Mouse (Mus musculus) forebrain, embryonic 15.5 days (tissue): ENCODE measurements around the gene Sult2b1. TPM values are rescaled to one million over a fixed set of nuclear protein-coding genes. Genes with fewer than 3 reads are reported as not detected.

Source experiments
- ATAC-seq: fragments of 200-750 bp; cut with Nextera tagmentation; replicated peaks from 2 replicates; pipeline ENCODE4 v1.8.0; 2017; ENCODE audit warnings: mild to moderate bottlenecking, moderate TSS enrichment, moderate library complexity
- H3K27ac ChIP-seq: fragments of 300-500 bp; sonication (generic); replicated peaks from 2 replicates; pipeline ENCODE4 v1.5.1; 2015; ENCODE audit warnings: mild to moderate bottlenecking, inconsistent platforms
- H3K27me3 ChIP-seq: fragments of 300-500 bp; sonication (generic); 2 replicates; pipeline ENCODE4 v1.6.1; 2015; ENCODE audit warnings: inconsistent platforms
- H3K36me3 ChIP-seq: fragments of 300-500 bp; sonication (generic); 2 replicates; pipeline ENCODE4 v1.6.1; 2015; ENCODE audit warnings: mild to moderate bottlenecking, inconsistent platforms
- H3K4me1 ChIP-seq: fragments of 300-500 bp; sonication (generic); 2 replicates; pipeline ENCODE4 v1.6.1; 2015; ENCODE audit warnings: inconsistent platforms
- H3K4me2 ChIP-seq: fragments of 300-500 bp; sonication (generic); replicated peaks from 2 replicates; pipeline ENCODE4 v1.6.1; 2015; ENCODE audit warnings: mild to moderate bottlenecking, inconsistent platforms
- H3K4me3 ChIP-seq: fragments of 300-500 bp; sonication (generic); 2 replicates; pipeline ENCODE4 v1.5.1; 2015; ENCODE audit warnings: mild to moderate bottlenecking, inconsistent platforms
- H3K9ac ChIP-seq: fragments of 300-500 bp; sonication (generic); replicated peaks from 2 replicates; pipeline ENCODE4 v1.6.1; 2015; ENCODE audit warnings: mild to moderate bottlenecking, inconsistent platforms
- H3K9me3 ChIP-seq: fragments of 300-500 bp; sonication (generic); 2 replicates; pipeline ENCODE4 v1.6.1; 2016; ENCODE audit warnings: inconsistent platforms
- WGBS: fragments of 180-500 bp; shearing (Covaris S2); methylation state at CpG from one replicate; pipeline ENCODE4 v1.1.7; 2015; ENCODE audit warnings: mixed read lengths; 5-methylcytosine and 5-hydroxymethylcytosine counted together
- polyA plus RNA-seq: library from polyadenylated mRNA; unstranded; fragments of >200 nt; fragmentation: Nextera tagmentation; extraction: Ambion mirVana; gene quantifications from 2 replicates; pipeline ENCODE4 v1.2.1, GENCODE M21; 2015

The Sult2b1 gene
- polyA plus RNA-seq, 1 experiment from 2014 or later = 7.6 TPM

DNA sequence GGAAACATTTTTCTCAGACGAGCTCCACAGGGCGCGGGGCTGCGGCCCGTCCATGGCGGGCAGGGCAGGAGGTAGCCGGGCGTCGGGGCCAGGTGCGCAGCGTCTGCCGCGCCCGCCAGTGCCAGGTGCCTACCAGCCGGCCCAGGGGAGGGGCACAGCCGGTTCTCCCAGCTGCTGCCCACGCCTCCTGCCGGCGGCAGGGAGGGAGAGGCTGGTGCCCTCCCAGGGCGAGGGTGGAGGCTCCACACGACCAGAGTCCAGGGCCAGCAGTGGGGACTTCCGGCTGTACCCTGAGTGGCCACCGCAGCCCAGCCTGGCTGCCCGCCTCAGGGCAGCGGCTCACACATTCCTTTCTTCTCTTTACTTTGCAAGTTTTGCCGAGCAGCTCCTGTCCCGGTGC, 25.1 kb downstream of the Sult2b1 start:
- Histone ChIP-seq H3K27me3 (peaks cover 20% of the 10 kb centered on the region; the same call in 1 of the 2 replicates), H3K4me3 (no peak overlapping the region), H3K4me2 (peak overlapping the region; percentile 8; the same call in 1 of the 2 replicates), H3K9ac (no peak overlapping the region), H3K36me3 (no peaks in the 10 kb centered on the region), H3K4me1 (peaks cover 5% of the 10 kb centered on the region; the same call in 1 of the 2 replicates), H3K9me3 (no peaks in the 10 kb centered on the region), H3K27ac (no peak overlapping the region)
- WGBS = 7% methylated on average over 26 of the region's 27 CpGs
- no peak for ATAC-seq

DNA sequence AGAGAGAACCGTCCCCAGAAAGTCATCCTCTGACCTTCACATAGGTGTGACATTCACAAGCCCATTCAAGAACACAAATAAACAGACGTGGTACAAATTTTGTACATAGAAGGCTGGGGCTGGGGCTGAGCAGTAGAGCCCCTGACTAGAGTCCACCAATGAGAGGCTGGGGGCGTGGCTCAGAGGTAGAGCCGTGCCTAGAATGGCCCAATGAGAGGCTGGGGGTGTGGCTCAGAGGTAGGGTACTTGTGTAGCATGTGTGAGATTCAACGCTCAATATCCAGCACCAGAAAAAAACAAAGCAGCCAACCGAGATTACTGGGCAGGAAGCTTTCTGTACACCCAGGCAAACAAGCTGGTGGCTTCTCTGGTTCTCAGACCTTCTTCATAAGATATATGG, 28.8 kb downstream of the Sult2b1 start:
- WGBS = 57% methylated on average over 6 of the region's 6 CpGs
- H3K27me3 ChIP-seq = peaks cover 20% of the 10 kb centered on the region; the same call in 1 of the 2 replicates
- ATAC-seq = no peak
- H3K4me2 ChIP-seq = no peak overlapping the region
- no peak overlapping the region for H3K9ac ChIP-seq
- no peaks in the 10 kb centered on the region for H3K9me3 ChIP-seq
- no peak overlapping the region for H3K27ac ChIP-seq
- no peaks in the 10 kb centered on the region for H3K36me3 ChIP-seq
- peaks cover 5% of the 10 kb centered on the region; the same call in 1 of the 2 replicates for H3K4me1 ChIP-seq
- no peak overlapping the region for H3K4me3 ChIP-seq

DNA sequence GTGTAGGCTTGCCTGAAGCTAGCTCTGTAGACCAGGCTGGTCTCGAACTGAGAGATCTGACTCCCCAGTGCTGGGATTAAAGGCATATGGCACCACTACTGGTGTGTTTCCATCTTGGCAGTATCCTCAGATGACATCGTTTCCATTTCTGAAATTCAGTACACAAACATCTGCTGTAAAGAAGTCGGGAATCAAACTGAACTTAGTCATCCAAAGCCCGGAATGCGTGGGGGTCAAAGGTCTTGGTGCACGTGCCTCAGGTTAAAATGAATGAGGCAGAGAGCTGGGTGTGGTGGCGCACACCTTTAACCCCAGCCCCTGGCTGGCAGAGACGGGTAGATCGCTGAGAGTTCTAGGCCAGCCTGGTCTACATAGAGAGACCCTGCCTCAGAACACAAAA, 34.3 kb downstream of the Sult2b1 start:
- Histone ChIP-seq H3K4me3 (no peak overlapping the region), H3K36me3 (no peaks in the 10 kb centered on the region), H3K4me1 (0 out of 2 replicates have a peak, but pooled peaks cover 10% of the 10 kb centered on the region), H3K9me3 (no peaks in the 10 kb centered on the region), H3K27me3 (no peaks in the 10 kb centered on the region), H3K9ac (no peak overlapping the region), H3K4me2 (no peak overlapping the region), H3K27ac (no peak overlapping the region)
- WGBS = 79% methylated on average over 9 of the region's 9 CpGs
- no peak for ATAC-seq

DNA sequence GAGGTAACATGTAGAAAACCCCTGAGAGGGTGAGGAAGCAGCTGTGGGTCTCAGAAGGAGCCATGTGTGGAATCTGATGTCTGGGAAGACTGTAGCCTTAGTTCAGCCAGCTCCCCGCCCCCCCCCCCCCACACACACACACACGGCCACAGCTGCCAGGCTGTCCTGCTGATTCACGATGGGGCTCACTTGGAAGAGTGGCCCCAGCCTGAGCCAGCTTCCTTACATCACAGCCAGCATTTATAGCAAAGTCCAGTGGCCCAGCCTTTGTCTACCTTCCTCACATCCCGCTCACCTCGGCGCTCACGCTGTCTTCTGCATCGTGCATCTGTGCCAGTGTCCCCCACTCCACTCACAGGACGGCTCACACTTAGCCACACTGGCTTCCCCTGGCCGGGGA, 35.1 kb downstream of the Sult2b1 start:
- Histone ChIP-seq H3K9me3 (no peaks in the 10 kb centered on the region), H3K27me3 (no peaks in the 10 kb centered on the region), H3K9ac (no peak overlapping the region), H3K4me1 (0 out of 2 replicates have a peak, but pooled peaks cover 10% of the 10 kb centered on the region), H3K4me3 (no peak overlapping the region), H3K36me3 (no peaks in the 10 kb centered on the region), H3K4me2 (no peak overlapping the region), H3K27ac (no peak overlapping the region)
- ATAC-seq = no peak
- 46% methylated on average over 8 of the region's 10 CpGs for WGBS

DNA sequence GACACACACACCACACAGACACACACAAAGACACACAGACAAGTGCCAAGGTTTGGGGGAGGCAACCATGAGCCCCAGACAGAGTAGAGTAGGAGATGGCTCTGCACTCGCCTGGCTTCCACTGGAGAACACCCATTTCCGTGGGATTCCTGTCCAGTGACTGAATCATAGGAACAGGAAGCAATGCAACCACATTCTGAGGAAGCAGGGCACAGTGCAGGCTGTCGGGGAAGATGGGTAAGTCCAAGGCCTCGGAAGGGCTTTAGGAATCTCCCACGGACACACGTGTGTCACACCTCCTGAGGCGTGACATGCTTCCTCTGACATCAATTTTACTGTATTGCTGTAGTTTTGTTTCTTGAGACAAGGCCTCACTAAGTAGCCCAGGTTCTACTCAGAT, 36.4 kb downstream of the Sult2b1 start:
- Histone ChIP-seq H3K4me2 (no peak overlapping the region), H3K4me3 (no peak overlapping the region)

DNA sequence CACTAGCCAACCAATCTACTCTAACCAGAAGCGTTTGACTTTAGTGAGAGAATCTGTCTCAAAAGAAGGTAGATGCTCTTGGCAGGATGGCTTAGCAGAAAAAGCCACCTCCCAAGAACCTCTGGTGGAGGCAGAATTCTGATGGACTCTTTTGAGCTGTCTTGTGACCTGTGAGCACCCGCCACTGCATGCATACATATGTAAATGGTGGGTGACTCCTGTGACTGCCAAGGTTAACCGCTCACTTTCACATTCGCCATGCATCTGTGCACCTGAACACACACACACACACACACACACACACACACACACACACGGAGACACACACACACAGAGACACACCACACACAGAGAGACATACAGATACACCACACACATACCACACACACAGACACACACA, 37.0 kb downstream of the Sult2b1 start:
- no peak overlapping the region for H3K4me3 ChIP-seq
- ATAC-seq = no peak
- 81% methylated on average over 4 of the region's 5 CpGs for WGBS
- no peak overlapping the region for H3K9ac ChIP-seq
- H3K36me3 ChIP-seq = no peaks in the 10 kb centered on the region
- no peak overlapping the region for H3K4me2 ChIP-seq
- no peaks in the 10 kb centered on the region for H3K27me3 ChIP-seq
- 0 out of 2 replicates have a peak, but pooled peaks cover 10% of the 10 kb centered on the region for H3K4me1 ChIP-seq
- H3K27ac ChIP-seq = no peak overlapping the region
- H3K9me3 ChIP-seq = no peaks in the 10 kb centered on the region

More for the DNA sequence above, 36.4 kb downstream of the Sult2b1 start:
- no peaks in the 10 kb centered on the region for H3K9me3 ChIP-seq
- no peak overlapping the region for H3K27ac ChIP-seq
- H3K36me3 ChIP-seq = no peaks in the 10 kb centered on the region
- WGBS = 83% methylated on average over 7 of the region's 7 CpGs
- H3K27me3 ChIP-seq = no peaks in the 10 kb centered on the region
- no peak for ATAC-seq
- H3K4me1 ChIP-seq = 0 out of 2 replicates have a peak, but pooled peaks cover 10% of the 10 kb centered on the region
- H3K9ac ChIP-seq = no peak overlapping the region

DNA sequence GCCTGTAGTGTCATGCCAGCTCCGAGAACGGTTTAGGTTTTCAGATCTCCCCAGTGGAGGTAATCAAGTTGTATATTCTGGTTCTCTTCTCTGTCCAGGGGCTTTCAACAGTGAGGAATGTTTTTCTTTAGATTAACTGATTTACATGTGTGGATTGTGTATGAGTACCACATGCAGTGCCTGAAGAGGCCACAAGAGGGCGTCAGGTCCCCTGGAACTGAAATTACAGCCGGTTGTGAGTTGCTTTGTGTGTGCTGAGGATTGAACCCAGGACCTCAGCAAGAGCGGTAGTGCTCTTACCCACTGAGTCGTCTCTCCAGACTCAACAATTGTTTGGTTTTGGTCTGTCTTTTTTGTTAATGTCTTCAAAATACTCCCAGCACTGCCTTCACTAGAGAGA, 38.0 kb downstream of the Sult2b1 start:
- Histone ChIP-seq H3K4me3 (no peak overlapping the region), H3K4me1 (0 out of 2 replicates have a peak, but pooled peaks cover 15% of the 10 kb centered on the region), H3K27me3 (no peaks in the 10 kb centered on the region), H3K36me3 (no peaks in the 10 kb centered on the region), H3K4me2 (no peak overlapping the region), H3K9me3 (no peaks in the 10 kb centered on the region), H3K27ac (no peak overlapping the region), H3K9ac (no peak overlapping the region)
- ATAC-seq = no peak
- 64% methylated on average over 6 of the region's 6 CpGs for WGBS

DNA sequence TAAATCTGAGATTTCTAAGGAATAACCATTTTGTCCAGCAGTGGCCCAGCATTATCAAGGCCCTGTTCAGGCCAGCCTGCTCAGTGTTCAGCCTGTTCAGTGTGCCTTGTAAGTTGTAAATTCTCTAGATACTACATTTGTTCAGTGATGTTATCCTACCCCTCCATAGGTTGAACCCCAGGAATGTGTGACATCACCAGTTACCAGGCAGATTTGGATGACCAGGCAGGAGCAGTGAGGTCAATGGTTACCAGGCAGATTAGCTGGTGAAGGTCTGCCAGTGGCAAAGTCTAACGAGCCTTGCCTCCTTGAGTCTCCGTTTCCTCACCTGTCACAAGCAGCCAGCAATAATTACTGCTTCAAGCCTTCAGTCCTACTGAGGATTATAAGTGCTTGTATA, 40.1 kb downstream of the Sult2b1 start:
- Histone ChIP-seq H3K27me3 (no peaks in the 10 kb centered on the region), H3K36me3 (no peaks in the 10 kb centered on the region), H3K4me1 (0 out of 2 replicates have a peak, but pooled peaks cover 10% of the 10 kb centered on the region), H3K9ac (no peak overlapping the region), H3K4me2 (no peak overlapping the region), H3K27ac (no peak overlapping the region), H3K4me3 (no peak overlapping the region), H3K9me3 (no peaks in the 10 kb centered on the region)
- WGBS = 31% methylated on average over 2 of the region's 2 CpGs
- ATAC-seq = no peak

DNA sequence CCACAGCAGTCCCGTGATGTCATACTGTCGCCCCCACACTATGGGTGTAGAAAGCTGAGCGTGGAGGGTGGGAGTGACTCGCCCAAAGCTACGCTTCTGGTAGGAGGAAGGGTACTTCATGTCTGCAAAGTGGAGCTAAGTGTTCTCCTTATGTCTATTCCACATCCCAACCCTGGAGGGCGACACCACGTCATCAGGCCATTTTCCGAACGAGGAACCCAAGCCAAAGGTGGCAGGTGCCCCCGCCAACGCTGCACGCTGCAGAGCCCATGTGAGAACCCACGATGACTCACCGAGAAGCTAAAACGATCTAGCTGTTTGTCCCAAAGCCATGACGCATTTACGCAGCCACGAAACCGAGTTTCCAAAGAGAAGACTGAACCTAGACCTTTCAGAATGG, 42.1 kb downstream of the Sult2b1 start:
- ATAC-seq = no peak
- Histone ChIP-seq H3K27me3 (no peaks in the 10 kb centered on the region), H3K4me1 (0 out of 2 replicates have a peak, but pooled peaks cover 5% of the 10 kb centered on the region), H3K9me3 (no peaks in the 10 kb centered on the region), H3K4me2 (peak overlapping the region; percentile 25), H3K27ac (no peak overlapping the region), H3K9ac (no peak overlapping the region; the same call in 1 of the 2 replicates), H3K4me3 (peak overlapping the region; percentile 20; the same call in 1 of the 2 replicates), H3K36me3 (no peaks in the 10 kb centered on the region)
- WGBS = 36% methylated on average over 19 of the region's 19 CpGs

DNA sequence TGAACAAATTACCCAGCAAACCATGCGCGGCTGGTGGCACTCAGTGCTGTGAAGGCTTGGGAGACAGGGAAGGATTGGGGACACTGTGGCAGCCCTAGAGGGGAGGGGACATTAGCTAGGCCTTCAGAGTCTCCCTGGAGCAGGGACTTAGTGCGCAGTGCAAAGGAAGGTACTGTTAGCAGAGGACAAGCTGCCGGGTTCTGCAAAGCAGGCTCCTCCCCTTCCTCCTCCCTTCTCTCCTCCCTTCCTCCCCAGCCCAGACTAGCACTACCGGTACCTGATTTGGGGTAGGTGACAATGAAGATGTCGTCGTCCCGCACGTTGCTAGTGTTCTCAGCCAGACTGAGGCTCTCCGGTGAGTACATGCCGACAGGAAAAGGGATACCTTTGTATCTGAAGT, 42.7 kb downstream of the Sult2b1 start:
- Histone ChIP-seq H3K4me1 (0 out of 2 replicates have a peak, but pooled peaks cover 5% of the 10 kb centered on the region), H3K4me2 (peak overlapping the region; percentile 25), H3K9ac (no peak overlapping the region; the same call in 1 of the 2 replicates), H3K27me3 (no peaks in the 10 kb centered on the region), H3K27ac (no peak overlapping the region), H3K36me3 (no peaks in the 10 kb centered on the region), H3K9me3 (no peaks in the 10 kb centered on the region), H3K4me3 (peak overlapping the region; percentile 20; the same call in 1 of the 2 replicates)
- 29% methylated on average over 11 of the region's 11 CpGs for WGBS
- ATAC-seq = 0 out of 2 replicates have a peak, but pooled peaks have one; percentile 13

DNA sequence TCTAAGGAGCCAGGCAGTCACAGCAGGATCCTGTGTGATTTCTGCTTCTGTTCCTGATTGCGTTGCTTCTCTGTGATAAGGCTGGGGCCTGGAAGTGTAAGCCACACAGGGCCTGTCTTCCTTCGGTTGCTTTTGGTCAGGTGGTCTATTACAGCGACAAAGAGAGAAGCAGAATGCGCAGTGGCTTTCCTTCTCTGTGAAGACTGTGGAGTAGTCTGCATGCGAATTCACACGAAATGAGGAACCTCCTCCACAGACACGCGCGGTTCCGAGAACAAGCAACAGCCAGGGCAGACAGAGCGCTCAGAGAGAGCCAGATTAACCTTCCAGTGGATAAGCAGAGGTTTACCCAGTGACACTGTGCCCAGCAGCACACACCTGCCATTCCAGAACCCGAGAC, 43.2 kb downstream of the Sult2b1 start:
- Histone ChIP-seq H3K27ac (no peak overlapping the region), H3K4me2 (no peak overlapping the region), H3K36me3 (no peaks in the 10 kb centered on the region), H3K4me1 (0 out of 2 replicates have a peak, but pooled peaks cover 5% of the 10 kb centered on the region), H3K27me3 (no peaks in the 10 kb centered on the region), H3K4me3 (no peak overlapping the region), H3K9ac (no peak overlapping the region), H3K9me3 (no peaks in the 10 kb centered on the region)
- no peak for ATAC-seq
- WGBS = 83% methylated on average over 12 of the region's 12 CpGs

DNA sequence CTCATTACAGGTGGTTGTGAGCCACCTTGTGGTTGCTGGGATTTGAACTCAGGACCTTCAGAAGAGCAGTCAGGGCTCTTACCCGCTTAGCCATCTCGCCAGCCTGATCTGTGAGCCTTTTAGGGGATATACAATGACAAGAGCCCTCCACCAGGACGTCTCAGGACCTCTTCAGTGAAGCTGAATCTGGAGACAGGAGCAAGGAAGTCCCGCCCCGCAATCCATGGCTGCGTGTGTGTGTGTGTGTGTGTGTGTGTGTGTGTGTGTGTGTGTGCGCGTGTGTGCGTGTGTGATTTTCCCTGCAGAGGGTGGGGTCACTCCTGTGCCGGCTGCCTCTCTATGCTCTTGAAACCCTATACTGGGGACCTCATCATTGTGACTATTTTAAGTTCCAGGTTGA, 44.6 kb downstream of the Sult2b1 start:
- no peak overlapping the region for H3K4me2 ChIP-seq
- H3K4me3 ChIP-seq = no peak overlapping the region
- no peak overlapping the region for H3K9ac ChIP-seq
- H3K27ac ChIP-seq = no peak overlapping the region
- H3K27me3 ChIP-seq = no peaks in the 10 kb centered on the region
- 0 out of 2 replicates have a peak, but pooled peaks cover 5% of the 10 kb centered on the region for H3K4me1 ChIP-seq
- WGBS = 67% methylated on average over 10 of the region's 10 CpGs
- no peaks in the 10 kb centered on the region for H3K9me3 ChIP-seq
- no peaks in the 10 kb centered on the region for H3K36me3 ChIP-seq
- no peak for ATAC-seq
